Mouse (Mus musculus): ENCODE data around the gene Stk32b.

Stk32b gene

GRCm38 (mm10) chr5:37716505-37717372 lies at the start of gene Stk32b:
Gene Stk32b (minus strand): TSS chr5:37717171.
- TF ChIP-seq GATA4 (IDR thresholded peaks at IDR 0.05; ENCODE audit: insufficient replicate concordance, low read length) = no peak

- no peak for TF ChIP-seq GATA4 (IDR thresholded peaks at IDR 0.05; ENCODE audit: insufficient replicate concordance, low read length)
Observed at GRCm38 (mm10) chr5:37765851-37766250, 48.9 kb upstream of the Stk32b start.

- no peak for TF ChIP-seq GATA4 (IDR thresholded peaks at IDR 0.05; ENCODE audit: insufficient replicate concordance, low read length)
Observed at GRCm38 (mm10) chr5:37762046-37762445, 45.1 kb upstream of the Stk32b start.

- no peak for TF ChIP-seq GATA4 (IDR thresholded peaks at IDR 0.05; ENCODE audit: insufficient replicate concordance, low read length)
Observed at GRCm38 (mm10) chr5:37753366-37753765, 36.4 kb upstream of the Stk32b start.

GRCm38 (mm10) chr5:37752027-37752967 lies 35.3 kb upstream of the Stk32b start:
- no peak for TF ChIP-seq GATA4 (IDR thresholded peaks at IDR 0.05; ENCODE audit: insufficient replicate concordance, low read length)

GRCm38 (mm10) chr5:37743889-37744707 lies 27.1 kb upstream of the Stk32b start:
- TF ChIP-seq GATA4 (IDR thresholded peaks at IDR 0.05; ENCODE audit: insufficient replicate concordance, low read length) = no peak

GRCm38 (mm10) chr5:37736213-37736612 lies 19.2 kb upstream of the Stk32b start:
- no peak for TF ChIP-seq GATA4 (IDR thresholded peaks at IDR 0.05; ENCODE audit: insufficient replicate concordance, low read length)

GRCm38 (mm10) chr5:37735224-37735623 lies 18.3 kb upstream of the Stk32b start, which contains the start of gene Cytl1:
Gene Cytl1 (plus strand): TSS chr5:37735519.
- no peak for TF ChIP-seq GATA4 (IDR thresholded peaks at IDR 0.05; ENCODE audit: insufficient replicate concordance, low read length)

- TF ChIP-seq GATA4 (IDR thresholded peaks at IDR 0.05; ENCODE audit: insufficient replicate concordance, low read length) = no peak
Observed at GRCm38 (mm10) chr5:37730781-37731180, 13.8 kb upstream of the Stk32b start.

- no peak for TF ChIP-seq GATA4 (IDR thresholded peaks at IDR 0.05; ENCODE audit: insufficient replicate concordance, low read length)
Observed at GRCm38 (mm10) chr5:37725220-37725886, 8.4 kb upstream of the Stk32b start.

- TF ChIP-seq GATA4 (IDR thresholded peaks at IDR 0.05; ENCODE audit: insufficient replicate concordance, low read length) = no peak
Observed at GRCm38 (mm10) chr5:37720670-37721069, 3.7 kb upstream of the Stk32b start.

- TF ChIP-seq GATA4 (IDR thresholded peaks at IDR 0.05; ENCODE audit: insufficient replicate concordance, low read length) = no peak
Observed at GRCm38 (mm10) chr5:37717384-37717963, 503 bp upstream of the Stk32b start.

- no peak for TF ChIP-seq GATA4 (IDR thresholded peaks at IDR 0.05; ENCODE audit: insufficient replicate concordance, low read length)
Observed at GRCm38 (mm10) chr5:37709257-37709904, 7.6 kb downstream of the Stk32b start.
